Mouse (Mus musculus) common myeloid progenitor, adult 5-6 weeks (primary cell): ENCODE results near the gene Myo3a. TPM values are rescaled to one million over a fixed set of nuclear protein-coding genes. Genes with fewer than 3 reads are reported as not detected.
"Not testable (repeated sequence)": the region's sequence is repeated elsewhere in the genome, so short reads cannot be mapped to it uniquely, and the experiment has no call there.

Experiments used
- ATAC-seq: replicated peaks from 2 replicates; pipeline ENCODE4 v1.8.0; 2016; ENCODE audit warnings: low read depth, mild to moderate bottlenecking, moderate TSS enrichment, inconsistent platforms; ENCODE audit not compliant: poor library complexity, severe bottlenecking
- total RNA-seq: library from RNA; stranded (forward); fragments of 200-1000, 187-1606 nt; gene quantifications from 2 replicates; pipeline ENCODE4 v1.2.3, GENCODE M21; 2017

The Myo3a gene
- total RNA-seq, result not detected in 2 replicates

DNA sequence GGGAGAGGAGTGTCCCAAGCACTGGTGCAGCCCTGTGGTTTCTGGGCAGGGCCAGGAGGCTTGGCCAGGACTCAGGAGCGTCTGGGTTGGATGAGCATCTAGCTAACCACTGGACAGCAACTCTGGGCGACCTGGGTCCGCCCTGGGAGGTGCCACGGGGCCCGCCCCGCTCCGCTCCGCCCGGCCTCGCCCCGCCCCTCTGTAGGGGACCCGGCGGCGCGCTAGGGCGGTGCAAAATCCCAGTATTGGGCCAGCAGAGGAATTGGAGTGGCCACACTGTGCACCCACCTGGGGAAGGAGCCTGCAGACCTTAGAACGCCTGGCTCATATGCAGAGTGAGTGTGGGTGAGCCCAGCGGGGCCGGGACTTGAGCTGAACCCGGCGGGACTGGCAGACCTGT, at the start of gene Myo3a:
Myo3a (plus strand) TSS at position 196 of the 400 bp plus-strand sequence.
- ATAC-seq, result no peak

DNA sequence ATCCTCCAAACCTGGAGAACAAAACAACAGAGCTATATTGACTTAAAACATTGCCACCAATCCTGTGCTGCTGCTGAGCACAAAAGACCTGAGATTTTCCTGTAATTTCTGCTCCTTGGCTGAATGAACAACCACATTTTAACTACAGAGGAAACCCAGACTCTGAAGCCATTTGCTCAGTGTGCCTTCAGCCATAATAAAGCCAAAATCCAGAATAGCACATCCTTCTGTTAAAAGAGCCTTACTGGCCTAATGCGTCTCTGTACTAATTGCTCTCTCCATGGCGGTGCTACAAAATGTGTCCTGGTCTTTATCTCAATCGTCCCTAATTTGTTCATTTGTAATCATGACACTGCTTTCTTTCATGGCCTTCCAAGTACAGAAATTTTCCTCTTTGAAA, 23.2 kb downstream of the Myo3a start:
- ATAC-seq, result no peak

- no peak for ATAC-seq
Measured at GRCm38 (mm10) chr2:22251045-22251444, 23.7 kb downstream of the Myo3a start.

- ATAC-seq, result no peak
Measured at GRCm38 (mm10) chr2:22255600-22255999, 28.3 kb downstream of the Myo3a start.

GRCm38 (mm10) chr2:22271555-22271954, 44.3 kb downstream of the Myo3a start:
- ATAC-seq, result no peak

GRCm38 (mm10) chr2:22285366-22285765, 58.1 kb downstream of the Myo3a start:
- no peak for ATAC-seq

DNA sequence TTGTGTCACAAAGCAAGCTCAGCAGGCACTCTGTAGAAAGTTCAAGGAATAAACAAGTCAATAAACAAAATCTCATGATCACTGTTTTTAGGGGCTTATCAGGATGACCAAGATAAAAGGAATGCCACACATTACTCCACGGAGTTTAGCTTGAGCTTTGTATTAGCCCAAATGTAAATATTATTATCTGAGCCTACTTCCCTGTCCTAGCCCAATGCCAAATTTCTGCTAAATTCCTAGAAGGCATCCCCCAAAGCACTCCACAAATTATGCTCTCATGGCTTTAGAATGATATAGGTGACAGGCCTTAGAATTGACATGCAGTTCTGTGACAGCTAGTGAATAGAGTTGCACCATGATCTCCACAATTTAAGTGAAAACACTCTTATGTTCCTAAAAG, 58.5 kb downstream of the Myo3a start:
- no peak for ATAC-seq

DNA sequence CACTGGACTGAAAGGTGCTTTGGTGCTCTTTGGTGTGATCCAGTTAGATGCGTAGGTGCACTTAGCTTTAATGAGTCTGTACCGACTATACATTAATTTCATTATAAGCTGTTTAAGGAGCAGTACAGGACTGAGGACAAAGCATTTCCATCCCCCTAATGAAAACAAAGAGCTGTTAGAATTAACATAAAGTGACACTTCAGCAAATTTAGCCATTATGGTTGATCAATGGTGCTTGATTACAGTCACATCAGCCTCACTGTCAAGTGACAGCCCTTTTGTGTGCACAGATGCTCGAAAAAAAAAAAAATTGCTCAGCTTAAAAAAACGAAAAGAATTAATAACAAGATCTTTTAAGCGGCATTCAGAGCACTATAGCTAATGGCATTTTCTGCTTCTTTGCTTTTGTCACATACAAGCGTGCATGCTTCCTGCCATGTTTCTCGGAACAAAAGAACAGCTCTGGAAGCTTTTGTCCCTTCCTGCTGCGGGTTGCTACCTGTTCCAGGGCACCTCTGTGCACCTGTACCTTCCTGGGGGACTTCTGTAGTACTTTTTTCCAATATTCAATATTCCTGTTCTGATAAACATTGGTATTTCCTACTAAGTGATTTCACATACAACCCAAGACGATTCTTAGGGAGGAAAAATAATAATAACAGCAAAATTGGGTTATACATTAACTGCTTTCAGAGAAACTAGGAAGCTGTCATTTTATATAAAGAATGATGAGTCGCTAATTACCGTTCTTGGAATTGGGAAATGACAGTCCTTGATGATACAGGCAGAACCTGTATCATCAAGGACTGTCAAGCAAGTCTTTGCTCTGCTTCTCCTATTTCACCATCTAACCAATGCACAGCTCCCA, 66.5 kb downstream of the Myo3a start:
- ATAC-seq, result no peak

GRCm38 (mm10) chr2:22294447-22294738, 67.1 kb downstream of the Myo3a start:
- no peak for ATAC-seq

- ATAC-seq, result no peak
Measured at GRCm38 (mm10) chr2:22297913-22298312, 70.6 kb downstream of the Myo3a start.

- ATAC-seq, result no peak
Measured at GRCm38 (mm10) chr2:22338269-22338857, 111.1 kb downstream of the Myo3a start.

DNA sequence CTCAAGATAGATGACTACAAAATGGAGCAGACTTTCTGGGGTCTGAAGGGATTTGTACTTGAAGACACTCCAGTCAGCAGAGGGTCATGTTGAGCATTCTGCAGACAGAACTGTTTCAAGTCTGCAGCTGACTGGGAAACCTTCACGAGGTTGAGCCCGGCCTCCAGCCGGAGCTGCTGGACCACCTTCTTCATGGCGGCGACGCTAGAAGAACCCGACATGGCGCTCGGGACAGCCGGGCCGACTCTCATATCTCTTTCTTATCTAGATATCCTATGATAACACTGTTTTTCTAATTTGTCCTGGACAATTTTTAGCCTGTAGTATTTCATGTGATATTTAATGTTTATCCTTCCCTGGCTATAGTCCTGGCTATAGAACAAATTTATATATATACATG, 183.2 kb downstream of the Myo3a start:
- ATAC-seq, result 0 out of 2 replicates have a peak, but pooled peaks have one; percentile 42

GRCm38 (mm10) chr2:22548421-22548820, 321.1 kb downstream of the Myo3a start:
- ATAC-seq, result no peak

DNA sequence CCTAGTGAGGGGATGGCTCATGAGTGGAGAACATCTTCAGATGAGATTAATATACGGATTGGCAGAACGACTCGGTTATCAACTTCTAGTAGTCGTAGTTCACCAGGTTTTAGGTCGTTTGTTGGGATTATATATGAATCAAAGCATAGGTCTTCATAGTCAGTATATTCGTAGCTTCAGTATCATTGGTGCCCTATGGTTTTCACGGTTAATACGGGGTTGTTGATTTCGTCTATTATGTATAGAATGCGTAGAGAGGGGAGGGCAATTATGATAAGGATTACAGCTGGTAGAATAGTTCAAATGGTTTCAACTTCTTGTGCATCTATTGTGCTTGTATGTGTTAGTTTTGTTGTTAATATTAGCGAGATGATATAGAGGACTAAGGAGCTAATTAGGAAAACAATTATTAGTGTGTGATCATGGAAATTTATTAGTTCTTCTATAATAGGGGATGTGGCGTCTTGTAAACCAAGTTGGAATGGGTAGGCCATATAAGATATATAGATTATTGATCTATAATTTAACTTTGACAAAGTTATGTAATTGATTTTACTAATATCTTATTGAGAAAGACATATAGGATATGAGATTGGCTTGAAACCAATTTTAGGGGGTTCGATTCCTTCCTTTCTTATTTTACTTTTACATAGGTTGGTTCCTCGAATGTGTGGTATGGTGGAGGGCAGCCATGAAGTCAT, 360.3 kb downstream of the Myo3a start:
- ATAC-seq, result peak; percentile 52

DNA sequence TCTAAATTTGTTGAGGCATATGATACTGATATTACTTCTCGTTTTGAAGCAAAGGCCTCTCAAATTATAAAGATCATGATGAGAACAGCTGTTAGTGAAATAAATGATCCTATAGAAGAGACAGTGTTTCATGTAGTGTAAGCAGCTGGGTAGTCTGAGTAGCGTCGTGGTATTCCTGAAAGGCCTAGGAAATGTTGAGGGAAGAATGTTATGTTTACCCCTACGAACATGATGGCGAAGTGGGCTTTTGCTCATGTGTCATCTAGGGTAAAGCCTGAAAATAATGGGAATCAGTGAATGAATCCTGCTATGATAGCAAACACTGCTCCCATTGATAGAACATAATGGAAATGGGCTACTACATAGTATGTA, 360.9 kb downstream of the Myo3a start:
- ATAC-seq, result not testable (repeated sequence)

GRCm38 (mm10) chr2:22588673-22589381, 361.5 kb downstream of the Myo3a start:
- ATAC-seq, result peak; percentile 44

GRCm38 (mm10) chr2:22589382-22590205, 362.3 kb downstream of the Myo3a start:
- peak; percentile 49 for ATAC-seq

DNA sequence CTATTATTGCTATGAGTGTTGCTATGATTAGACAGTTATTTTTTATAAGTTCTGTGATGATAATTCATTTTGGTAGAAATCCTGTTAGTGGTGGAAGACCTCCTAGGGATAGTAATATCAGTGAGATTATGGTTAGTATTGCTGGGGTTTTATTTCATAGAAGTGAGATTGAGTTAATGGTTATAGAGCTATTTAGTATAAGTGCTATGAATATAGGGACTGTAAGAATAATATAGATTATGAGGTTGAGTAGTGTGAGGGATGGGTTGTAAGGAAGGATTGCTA, 362.8 kb downstream of the Myo3a start:
- ATAC-seq, result no peak

- no peak for ATAC-seq
Measured at GRCm38 (mm10) chr2:22617951-22618350, 390.6 kb downstream of the Myo3a start.

DNA sequence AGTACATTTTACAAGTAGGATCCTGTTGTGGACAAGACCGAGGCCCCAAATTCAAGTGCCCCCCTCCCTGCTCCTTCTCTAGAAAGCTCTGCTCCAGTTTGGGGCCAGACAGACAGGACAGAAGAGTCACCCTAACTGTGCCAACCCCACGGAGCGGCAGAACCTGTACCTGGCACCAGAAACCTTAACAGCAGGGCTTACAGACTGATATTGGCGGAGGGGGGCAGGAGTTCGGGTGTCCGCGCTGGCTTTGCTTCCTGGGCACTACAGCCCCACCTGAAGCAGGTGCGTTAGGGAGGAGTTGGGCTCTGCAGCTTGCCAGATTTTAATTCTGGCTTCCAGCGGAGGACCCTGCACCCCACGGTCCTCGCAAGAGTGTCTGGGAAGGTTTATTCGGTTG, 392.1 kb downstream of the Myo3a start:
- no peak for ATAC-seq
